Mouse (Mus musculus): ENCODE data around the gene Dctpp1.

The Dctpp1 gene

GRCm38 (mm10) chr7:127228615-127229303 lies 31.8 kb downstream of the Dctpp1 start:
- DNase-seq = peak; percentile 85 to 87

GRCm38 (mm10) chr7:127225147-127225995 lies 35.1 kb downstream of the Dctpp1 start:
- DNase-seq = no peak

GRCm38 (mm10) chr7:127224616-127225015 lies 35.9 kb downstream of the Dctpp1 start:
- no peak for DNase-seq

GRCm38 (mm10) chr7:127223515-127224478 lies 36.7 kb downstream of the Dctpp1 start:
- DNase-seq = no peak

- DNase-seq = no peak
Measured at GRCm38 (mm10) chr7:127223106-127223505, 37.4 kb downstream of the Dctpp1 start.

- DNase-seq = no peak
Measured at GRCm38 (mm10) chr7:127220440-127220839, 40.1 kb downstream of the Dctpp1 start.

- DNase-seq = no peak
Measured at GRCm38 (mm10) chr7:127218670-127219069, 41.8 kb downstream of the Dctpp1 start.

GRCm38 (mm10) chr7:127217901-127218642 lies 42.4 kb downstream of the Dctpp1 start:
- no peak for DNase-seq

- DNase-seq = no peak
Measured at GRCm38 (mm10) chr7:127217475-127217874, 43.0 kb downstream of the Dctpp1 start.

GRCm38 (mm10) chr7:127216307-127216706 lies 44.2 kb downstream of the Dctpp1 start:
- no peak for DNase-seq

- DNase-seq = peak; percentile 75 to 78
Measured at GRCm38 (mm10) chr7:127214981-127215871, 45.3 kb downstream of the Dctpp1 start.

- no peak for DNase-seq
Measured at GRCm38 (mm10) chr7:127214521-127214920, 46.0 kb downstream of the Dctpp1 start.

GRCm38 (mm10) chr7:127213930-127214329 lies 46.6 kb downstream of the Dctpp1 start:
- DNase-seq = peak in 1 of 2 experiments; percentile 16

- peak; percentile 54 to 58 for DNase-seq
Measured at GRCm38 (mm10) chr7:127213485-127213884, 47.0 kb downstream of the Dctpp1 start.

- DNase-seq = no peak
Measured at GRCm38 (mm10) chr7:127212432-127213250, 47.9 kb downstream of the Dctpp1 start.

GRCm38 (mm10) chr7:127211014-127211745 lies 49.3 kb downstream of the Dctpp1 start:
- no peak for DNase-seq

GRCm38 (mm10) chr7:127210266-127210665 lies 50.2 kb downstream of the Dctpp1 start:
- DNase-seq = no peak

- DNase-seq = no peak
Measured at GRCm38 (mm10) chr7:127209851-127210250, 50.7 kb downstream of the Dctpp1 start.

Data from cerebellum, adult 18-20 months (tissue).